Mouse (Mus musculus) G1E (cell line): ENCODE results near the gene Adam1b. TPM values are rescaled to one million over a fixed set of nuclear protein-coding genes. Genes with fewer than 3 reads are reported as not detected.
A peak's percentile ranks its signal among the peaks of the same experiment; 100 is the strongest.

Source experiments
- ATAC-seq: 2 replicates; pipeline ENCODE4 v1.8.0; 2016; ENCODE audit warnings: mild to moderate bottlenecking; ENCODE audit not compliant: insufficient number of reproducible peaks, poor library complexity, low FRiP score, severe bottlenecking; ENCODE audit errors: extremely low read depth
- DNase-seq: peaks from one replicate; pipeline ENCODE4 v3.0.0; 2012; ENCODE audit warnings: low spot score
- H3K27me3 ChIP-seq: 2 replicates; pipeline ENCODE4 v1.6.1; 2012; ENCODE audit warnings: mild to moderate bottlenecking, low read length, inconsistent platforms; ENCODE audit not compliant: insufficient read depth
- H3K36me3 ChIP-seq: replicated peaks from 2 replicates; pipeline ENCODE3; 2012; ENCODE audit warnings: mild to moderate bottlenecking, inconsistent platforms
- H3K4me1 ChIP-seq: 2 replicates; pipeline ENCODE4 v1.6.1; 2012; ENCODE audit warnings: low read depth, low read length, inconsistent platforms, mixed read lengths; ENCODE audit not compliant: insufficient read depth
- H3K4me3 ChIP-seq: 2 replicates; pipeline ENCODE4 v1.5.1; 2012; ENCODE audit warnings: low read depth, mild to moderate bottlenecking, inconsistent platforms, low read length, moderate library complexity, mixed read lengths
- H3K9me3 ChIP-seq: replicated peaks from 2 replicates; pipeline ENCODE4 v1.6.1; 2012; ENCODE audit warnings: inconsistent platforms
- CTCF ChIP-seq: IDR thresholded peaks from 2 replicates; pipeline ENCODE4 v1.5.1; 2012; ENCODE audit warnings: low read depth, low read length, inconsistent platforms, mixed read lengths
- GATA1 ChIP-seq: IDR thresholded peaks from 2 replicates; pipeline ENCODE4 v1.6.1; 2012; ENCODE audit warnings: borderline replicate concordance, low read length, inconsistent platforms, mixed read lengths
- GATA2 ChIP-seq: IDR thresholded peaks from 2 replicates; pipeline ENCODE4 v1.6.1; 2012; ENCODE audit warnings: low read depth, low read length, inconsistent platforms, borderline replicate concordance
- POLR2AphosphoS5 ChIP-seq: IDR thresholded peaks from 2 replicates; pipeline ENCODE4 v1.6.1; 2012; ENCODE audit warnings: low read depth, low read length, inconsistent platforms; ENCODE audit not compliant: insufficient replicate concordance
- TAL1 ChIP-seq: conservative IDR thresholded peaks from 2 replicates; pipeline ENCODE4 v1.6.1; 2012; ENCODE audit warnings: low read depth, low read length, inconsistent platforms, mixed read lengths
- polyA plus RNA-seq: library from polyadenylated mRNA; stranded (reverse); fragments of >175 nt; gene quantifications from 2 replicates; pipeline ENCODE4 v1.2.3, GENCODE M21; 2012
- total RNA-seq, 2 experiments: library from RNA; stranded (forward) in 1 of 2; stranded (reverse) in 1 of 2; fragments of 200-1000 nt in 1 of 2; fragments of >200 nt in 1 of 2; fragmentation: Nextera tagmentation in 1 of 2; gene quantifications; 2 replicates each; pipeline ENCODE4 v1.2.3; 2014 to 2017

Adam1b gene
- total and polyA plus RNA-seq, 3 experiments, result not detected

GRCm38 (mm10) chr5:121455510-121456265 is 47.5 kb downstream of the Adam1b start:
- Histone ChIP-seq H3K36me3 (peaks cover 28% of the 10 kb centered on the region), H3K9me3 (peaks cover 8% of the 10 kb centered on the region), H3K4me1 (peaks cover 50% of the 10 kb centered on the region), H3K27me3 (no peaks in the 10 kb centered on the region; the same call in 1 of the 2 replicates), H3K4me3 (no peak overlapping the region; the same call in 1 of the 2 replicates)
- ATAC-seq, result no peak
- DNase-seq, result no peak
- TF ChIP-seq POLR2AphosphoS5 (no peak), GATA1 (no peak), TAL1 (no peak), GATA2 (no peak), CTCF (no peak)

- no peak for DNase-seq
These were observed 48.8 kb downstream of the Adam1b start for GRCm38 (mm10) chr5:121454503-121454782.

DNA sequence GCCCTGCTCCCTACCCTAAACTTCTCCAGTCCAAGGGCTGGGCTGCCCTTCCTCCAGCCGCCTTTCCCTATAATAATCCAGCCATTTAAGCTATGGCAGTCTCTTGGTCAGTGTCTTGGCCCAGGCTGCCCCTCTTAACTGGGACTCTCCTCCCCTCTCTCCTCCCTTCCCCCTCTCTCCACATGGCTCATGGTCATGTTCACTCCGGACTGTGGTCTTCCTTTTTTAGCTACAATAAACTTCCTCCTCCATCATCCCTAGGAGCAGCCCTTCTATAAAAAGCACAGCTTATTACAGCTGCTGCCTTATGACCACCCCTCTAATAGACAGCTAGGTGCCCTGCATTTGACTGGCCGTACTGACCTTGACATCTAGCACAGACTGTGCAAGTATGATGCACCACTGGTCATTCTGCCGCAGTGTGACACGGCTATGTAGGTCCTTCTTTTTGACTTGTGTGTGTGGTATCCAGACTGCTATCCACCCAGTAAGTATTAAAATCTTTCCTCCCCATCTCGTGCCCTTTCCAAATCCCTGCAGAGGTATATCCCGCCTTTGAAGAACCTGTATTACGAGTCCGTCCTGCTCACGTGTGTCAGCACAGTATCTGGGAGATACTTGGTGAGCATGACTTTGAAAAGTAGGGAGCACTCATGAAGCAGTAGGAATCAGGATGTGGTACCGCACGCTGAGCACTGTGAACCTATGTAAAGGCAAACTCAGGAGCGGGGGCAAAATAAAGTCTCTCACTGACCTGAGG is 49.3 kb downstream of the Adam1b start:
- Histone ChIP-seq H3K4me1 (peaks cover 65% of the 10 kb centered on the region), H3K27me3 (no peaks in the 10 kb centered on the region), H3K9me3 (no peaks in the 10 kb centered on the region), H3K4me3 (no peak overlapping the region; the same call in 1 of the 2 replicates), H3K36me3 (peaks cover 43% of the 10 kb centered on the region)
- DNase-seq (no peak), ATAC-seq (no peak)
- no peak for TF ChIP-seq GATA1
- no peak for TF ChIP-seq TAL1
- TF ChIP-seq CTCF, result no peak
- TF ChIP-seq POLR2AphosphoS5, result no peak
- no peak for TF ChIP-seq GATA2

More at GRCm38 (mm10) chr5:121454503-121454782, 48.8 kb downstream of the Adam1b start:
- Histone ChIP-seq H3K4me3 (no peak overlapping the region), H3K36me3 (peaks cover 38% of the 10 kb centered on the region), H3K27me3 (no peaks in the 10 kb centered on the region), H3K9me3 (no peaks in the 10 kb centered on the region), H3K4me1 (peaks cover 60% of the 10 kb centered on the region)
- ATAC-seq, result no peak
- TF ChIP-seq GATA1 (no peak), POLR2AphosphoS5 (no peak), CTCF (no peak), GATA2 (no peak), TAL1 (no peak)

DNA sequence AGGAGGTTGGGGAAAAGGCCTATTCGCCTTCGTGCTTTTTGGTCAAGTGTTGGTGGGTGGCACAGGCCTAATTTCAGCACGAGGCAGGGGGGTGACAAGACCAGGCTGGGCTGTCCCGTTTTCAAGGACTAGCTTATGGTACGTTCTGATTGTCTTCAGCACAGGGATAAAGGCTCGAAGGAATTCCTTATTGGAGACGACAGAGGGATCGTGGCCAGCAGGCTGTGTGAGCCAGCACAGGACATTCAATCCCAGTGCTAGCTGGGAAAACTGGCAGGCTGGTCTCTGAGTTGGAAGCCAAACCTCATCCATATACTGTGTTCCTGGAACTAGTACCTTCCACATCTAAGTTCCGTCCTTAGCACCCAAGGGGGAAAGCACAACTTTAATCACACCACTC is 50.3 kb downstream of the Adam1b start:
- Histone ChIP-seq H3K27me3 (no peaks in the 10 kb centered on the region), H3K36me3 (peaks cover 53% of the 10 kb centered on the region), H3K4me1 (peaks cover 73% of the 10 kb centered on the region), H3K4me3 (peak overlapping the region; percentile 100), H3K9me3 (no peaks in the 10 kb centered on the region)
- ATAC-seq (no peak), DNase-seq (no peak)
- no peak for TF ChIP-seq GATA1
- TF ChIP-seq POLR2AphosphoS5, result no peak
- no peak for TF ChIP-seq TAL1
- no peak for TF ChIP-seq GATA2
- TF ChIP-seq CTCF, result no peak

DNA sequence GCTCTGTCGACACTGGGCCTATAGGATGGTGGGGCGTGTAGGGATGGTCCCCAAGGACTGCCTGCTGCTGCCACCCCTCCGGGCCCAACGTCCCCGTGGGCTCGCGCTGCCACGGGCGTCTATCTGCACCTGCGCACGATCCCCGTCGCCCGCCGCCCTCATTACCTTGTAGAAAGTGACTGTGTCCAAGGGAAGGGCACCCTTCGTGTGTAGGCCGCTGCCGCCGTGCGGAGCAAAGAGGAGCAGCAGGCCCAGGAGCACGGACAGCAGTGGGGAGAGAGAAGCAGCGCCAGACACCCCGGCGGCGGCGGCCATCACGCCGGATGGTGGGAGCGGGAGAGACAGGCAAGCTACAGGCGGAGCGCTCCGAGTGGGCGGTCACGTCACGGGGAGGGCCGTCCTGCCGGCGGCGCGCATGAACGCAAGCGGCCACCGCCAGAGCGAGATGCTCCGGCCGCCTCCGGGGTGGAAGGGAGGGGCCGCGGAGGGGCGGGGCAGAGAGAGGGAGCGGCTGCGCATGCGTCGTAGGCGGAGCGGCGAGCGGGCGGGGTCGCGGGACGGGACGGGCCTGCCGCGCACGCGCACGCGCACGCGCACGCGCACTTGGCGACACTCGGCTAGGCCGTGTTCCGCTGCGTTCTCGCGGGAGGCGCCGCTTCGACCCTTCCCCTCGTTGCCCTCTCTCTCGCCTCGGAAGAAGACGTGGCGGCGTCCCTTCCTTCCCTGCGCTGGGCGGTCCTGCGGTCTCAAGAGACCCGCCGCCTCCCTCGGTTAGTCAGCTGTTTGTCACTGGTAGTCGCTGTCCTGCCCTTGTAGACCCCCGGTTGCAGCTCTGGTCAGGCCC is 51.0 kb downstream of the Adam1b start, which contains the start of gene Erp29:
Gene Erp29, minus strand, starts transcription at position 481 of the 844 bp plus-strand sequence.
- peaks cover 60% of the 10 kb centered on the region for H3K36me3 ChIP-seq
- peak; percentile 95 for DNase-seq
- peak within 1 kb of the TSS; percentile 100 for H3K4me3 ChIP-seq
- no peak for TF ChIP-seq GATA2
- TF ChIP-seq TAL1, result no peak
- no peak for TF ChIP-seq POLR2AphosphoS5
- no peak for TF ChIP-seq GATA1
- no peak for TF ChIP-seq CTCF
- H3K9me3 ChIP-seq, result no peaks in the 10 kb centered on the region
- peak; percentile 62 for ATAC-seq
- no peaks in the 10 kb centered on the region for H3K27me3 ChIP-seq
- H3K4me1 ChIP-seq, result peaks cover 77% of the 10 kb centered on the region

- ATAC-seq (no peak), DNase-seq (peak; percentile 42)
- Histone ChIP-seq H3K9me3 (no peaks in the 10 kb centered on the region), H3K4me3 (peak within 1 kb of the TSS; percentile 100), H3K36me3 (peaks cover 66% of the 10 kb centered on the region), H3K4me1 (peaks cover 82% of the 10 kb centered on the region), H3K27me3 (no peaks in the 10 kb centered on the region)
- TF ChIP-seq GATA2 (no peak), GATA1 (no peak), CTCF (no peak), POLR2AphosphoS5 (0 out of 2 replicates have a peak, but pooled peaks have one; percentile 29), TAL1 (no peak)
These were observed 51.6 kb downstream of the Adam1b start, which contains the start of gene Tmem116 for GRCm38 (mm10) chr5:121451644-121452025. Gene Tmem116, plus strand, starts transcription at chr5:121451893.
